Mouse (Mus musculus): ENCODE measurements at regions not wholly inside any gene's neighbourhood (a gene's known extent, or its start where the extent isn't known, plus 50 kb on each side); places are given as distances from the start of the nearest gene placed in this dataset.

DNA sequence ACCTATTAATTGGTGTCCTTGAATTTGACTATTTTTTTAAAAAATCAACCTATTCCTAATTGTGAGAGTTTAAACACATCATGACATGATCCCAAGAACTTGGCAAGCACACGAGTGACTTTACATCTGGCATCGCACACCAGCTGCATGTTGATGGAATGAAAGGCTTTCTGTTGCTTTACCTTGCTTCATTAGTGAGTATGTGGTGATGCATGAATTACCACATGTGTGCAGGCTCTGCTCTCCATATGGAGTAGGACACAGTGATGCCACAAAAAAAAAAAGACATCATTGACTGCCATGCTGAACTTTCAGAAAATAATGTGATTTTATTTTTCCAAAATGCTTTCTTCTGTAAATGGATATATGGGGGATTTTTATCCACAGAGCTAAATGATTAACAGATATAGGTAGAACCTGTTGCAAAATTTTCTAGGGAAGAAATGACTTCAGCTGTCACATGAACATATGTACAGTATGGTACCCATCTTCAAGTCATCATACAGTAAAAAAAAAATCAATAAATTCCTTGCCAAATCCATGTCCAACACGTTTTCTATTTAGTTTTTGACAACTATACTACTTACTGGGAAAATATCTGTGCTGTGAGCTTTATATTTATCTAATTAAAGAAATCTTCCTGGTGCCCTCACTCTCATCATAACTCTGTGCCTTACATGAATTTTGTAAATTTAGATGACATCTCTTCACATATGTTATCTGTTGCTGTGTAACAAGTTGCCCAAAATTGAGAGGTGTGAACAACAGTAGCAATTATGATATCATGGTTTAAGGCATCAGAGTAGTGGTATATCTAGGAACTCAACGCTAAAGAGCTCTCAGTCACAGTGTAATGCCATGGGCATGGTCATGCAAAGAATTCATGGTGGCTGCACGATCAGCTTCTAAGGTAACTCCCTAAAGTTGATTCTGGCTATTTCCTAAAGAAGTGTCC, 84.0 kb upstream of the Arrdc3 start:
- DNase-seq, result no peak

DNA sequence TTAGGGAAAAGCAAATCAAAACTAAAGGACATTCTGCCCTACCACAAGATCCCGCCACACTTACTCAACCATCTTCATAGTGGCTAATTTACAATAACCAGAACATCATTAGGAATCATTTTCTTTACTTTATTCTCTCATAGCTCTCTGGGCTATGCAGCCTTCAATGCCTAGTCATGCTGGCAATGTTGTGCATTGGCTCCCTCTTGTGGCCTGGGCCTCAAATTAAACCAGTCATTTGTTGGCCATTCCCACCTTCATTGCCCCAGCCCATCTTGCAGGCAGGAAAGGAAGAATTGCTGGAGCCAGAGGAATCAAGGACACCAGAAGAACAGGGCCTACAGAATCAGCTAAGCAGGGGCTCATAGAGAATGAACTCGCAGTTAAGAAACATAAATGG, 77.0 kb upstream of the Arrdc3 start:
- DNase-seq, result peak in 1 of 2 experiments; percentile 11

DNA sequence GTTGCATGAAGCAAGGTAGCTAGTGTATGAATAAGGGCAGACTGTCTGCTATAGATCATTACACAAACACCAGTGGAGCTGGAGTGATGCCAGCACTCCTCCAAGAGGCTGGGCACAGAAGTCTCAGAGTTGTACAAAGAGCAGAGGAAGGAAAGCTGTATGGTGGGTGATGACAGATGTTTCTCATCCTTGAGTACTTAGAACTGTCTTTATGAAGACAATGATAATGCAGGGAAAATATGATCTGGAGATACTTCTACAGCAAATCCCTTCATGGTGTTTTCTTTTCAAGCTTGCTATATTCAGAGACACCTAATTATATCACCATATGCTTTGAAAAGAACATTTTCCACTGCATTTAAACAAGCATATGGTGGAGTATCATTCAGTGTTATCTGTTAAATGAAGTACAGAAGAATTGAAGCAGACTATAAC, 56.1 kb upstream of the Arrdc3 start:
- DNase-seq, result no peak
